Mouse (Mus musculus) myocyte (in vitro differentiated cells): ENCODE measurements around the gene Wrnip1.
"Not testable (repeated sequence)": the region's sequence is repeated elsewhere in the genome, so short reads cannot be mapped to it uniquely, and the experiment has no call there.

Source experiments
- E2F4 ChIP-seq: IDR thresholded peaks from one replicate; pipeline ENCODE4 v1.6.1; 2011; ENCODE audit warnings: mild to moderate bottlenecking, control low read depth, moderate library complexity; ENCODE audit not compliant: insufficient read depth
- POLR2A ChIP-seq: IDR thresholded peaks from one replicate; pipeline ENCODE4 v1.6.1; 2011; ENCODE audit warnings: low read depth, mild to moderate bottlenecking, control low read depth, moderate library complexity; ENCODE audit not compliant: insufficient read length
- POLR2AphosphoS2 ChIP-seq: IDR thresholded peaks from one replicate; pipeline ENCODE4 v1.6.1; 2011; ENCODE audit warnings: low read depth, control low read depth; ENCODE audit not compliant: insufficient read length
- TCF12 ChIP-seq: IDR thresholded peaks from one replicate; pipeline ENCODE4 v1.6.1; 2011; ENCODE audit warnings: mild to moderate bottlenecking, control low read depth; ENCODE audit not compliant: poor library complexity, insufficient read depth, severe bottlenecking
- USF1 ChIP-seq: IDR thresholded peaks from one replicate; pipeline ENCODE4 v1.6.1; 2011; ENCODE audit warnings: low read depth, mild to moderate bottlenecking, control low read depth, moderate library complexity

DNA sequence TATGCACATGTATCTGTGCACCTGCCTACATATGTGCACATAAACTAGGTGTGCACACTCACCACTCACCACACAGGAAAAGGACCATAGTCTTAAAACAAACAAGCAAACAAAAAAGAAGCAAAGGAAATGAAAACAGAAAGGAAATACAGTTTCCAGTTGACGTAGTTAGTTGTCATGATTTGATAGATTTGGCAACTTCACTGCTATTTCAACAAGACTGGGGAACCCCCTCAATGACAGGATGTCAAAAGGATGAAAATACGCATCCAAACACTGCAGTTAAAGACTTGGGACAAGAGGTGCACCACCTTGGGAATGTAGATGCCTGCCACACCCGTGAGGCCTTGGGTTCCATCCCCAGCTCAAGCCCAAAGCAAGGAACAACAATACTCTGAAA lies 62.7 kb downstream of the Wrnip1 start:
- TF ChIP-seq E2F4, TCF12, POLR2AphosphoS2, USF1, POLR2A: not testable (repeated sequence)
